Mouse (Mus musculus) neural tube, embryonic 12.5 days (tissue): Measurements from ENCODE around the gene Rcn3. TPM values are rescaled to one million over a fixed set of nuclear protein-coding genes. Genes with fewer than 3 reads are reported as not detected.

Experiments used
- ATAC-seq: fragments of 200-750 bp; cut with Nextera tagmentation; 2 replicates; pipeline ENCODE4 v1.8.0; 2017; ENCODE audit warnings: low read depth, mild to moderate bottlenecking, moderate TSS enrichment, moderate library complexity; ENCODE audit not compliant: low FRiP score
- H3K27ac ChIP-seq: fragments of 300-500 bp; sonication (generic); 2 replicates; pipeline ENCODE4 v1.5.1; 2016
- H3K27me3 ChIP-seq: fragments of 300-500 bp; sonication (generic); replicated peaks from 2 replicates; pipeline ENCODE4 v1.6.1; 2016; ENCODE audit warnings: mild to moderate bottlenecking
- H3K36me3 ChIP-seq: fragments of 300-500 bp; sonication (generic); 2 replicates; pipeline ENCODE4 v1.6.1; 2016; ENCODE audit warnings: mild to moderate bottlenecking
- H3K4me1 ChIP-seq: fragments of 300-500 bp; sonication (generic); 2 replicates; pipeline ENCODE4 v1.6.1; 2016
- H3K4me2 ChIP-seq: fragments of 300-500 bp; sonication (generic); replicated peaks from 2 replicates; pipeline ENCODE4 v1.6.1; 2016; ENCODE audit warnings: mild to moderate bottlenecking
- H3K4me3 ChIP-seq: fragments of 300-500 bp; sonication (generic); 2 replicates; pipeline ENCODE4 v1.5.1; 2016
- H3K9ac ChIP-seq: fragments of 300-500 bp; sonication (generic); 2 replicates; pipeline ENCODE4 v1.6.1; 2016; ENCODE audit warnings: mild to moderate bottlenecking
- H3K9me3 ChIP-seq: fragments of 300-500 bp; sonication (generic); 2 replicates; pipeline ENCODE4 v1.6.1; 2016; ENCODE audit warnings: mild to moderate bottlenecking
- WGBS: fragments of 180-500 bp; shearing (Covaris S2); methylation state at CpG from one replicate; pipeline ENCODE4 v1.1.7; 2016; 5-methylcytosine and 5-hydroxymethylcytosine counted together
- microRNA counts: library from miRNA; unstranded; fragments of <30 nt; microRNA quantifications from one replicate; lab custom pipeline; 2017
- microRNA-seq: library from miRNA; unstranded; fragments of <30 nt; microRNA quantifications from one replicate; pipeline ENCODE4, GENCODE M21; 2017
- polyA plus RNA-seq: library from polyadenylated mRNA; unstranded; fragments of >200 nt; fragmentation: Nextera tagmentation; extraction: Ambion mirVana; gene quantifications from 2 replicates; pipeline ENCODE4 v1.2.1, GENCODE M21; 2016

The Rcn3 gene
- polyA plus RNA-seq, 1 experiment from 2014 or later, result 125 TPM

- peaks cover 98% of the 10 kb centered on the region for H3K36me3 ChIP-seq
- no peaks in the 10 kb centered on the region for H3K9me3 ChIP-seq
- no peak overlapping the region for H3K27ac ChIP-seq
- no peak overlapping the region for H3K4me3 ChIP-seq
- ATAC-seq, result no peak
- H3K27me3 ChIP-seq, result no peaks in the 10 kb centered on the region
- H3K4me1 ChIP-seq, result no peaks in the 10 kb centered on the region
- no peak overlapping the region for H3K4me2 ChIP-seq
- 95% methylated on average over 19 of the region's 19 CpGs for WGBS
- no peak overlapping the region for H3K9ac ChIP-seq
These were observed 58.2 kb downstream of the Rcn3 start for GRCm38 (mm10) chr7:45033722-45034359.

MicroRNAs within 50 kb of the gene (microRNA counts, 519-probe panel; counts per million panel counts)
- 3,284 counts per million, percentile 72 among the panel's probes with 10 or more counts for microRNA mmu-miR-150 (lab: Ali Mortazavi, UCI)

Small RNAs within 50 kb of the gene (microRNA-seq; reads per million reads assigned to microRNA genes)
- gene Mir150 (17.0 reads per million, percentile 28 among the genes with 10 or more reads in this experiment), gene Mir5121 (16.6 reads per million, percentile 28 among the genes with 10 or more reads in this experiment)

Other genes with a start within 250 kb of the Rcn3 start
- 108 and 116 TPM in 2 replicates for gene Akt1s1, start 243.2 kb downstream of the Rcn3 start, polyA plus RNA-seq
- gene Tbc1d17, start 243.1 kb downstream of the Rcn3 start, polyA plus RNA-seq, result 95.4 and 101 TPM in 2 replicates
- gene Pnkp, start 235.1 kb downstream of the Rcn3 start, polyA plus RNA-seq, result 32.3 and 39.3 TPM in 2 replicates
- 630 and 637 TPM in 2 replicates for gene Ptov1, start 222.4 kb downstream of the Rcn3 start, polyA plus RNA-seq
- 156 and 158 TPM in 2 replicates for gene Med25, start 199.5 kb downstream of the Rcn3 start, polyA plus RNA-seq
- gene Fuz, start 196.1 kb downstream of the Rcn3 start, polyA plus RNA-seq, result 17.7 and 19.1 TPM in 2 replicates
- 97.9 and 100 TPM in 2 replicates for gene Ap2a1, start 162.7 kb downstream of the Rcn3 start, polyA plus RNA-seq
- 0.14 TPM in 1 of 2 replicates, not detected in the other for gene Tsks, start 149.0 kb downstream of the Rcn3 start, polyA plus RNA-seq
- 39.7 and 44.1 TPM in 2 replicates for gene Cpt1c, start 117.4 kb downstream of the Rcn3 start, polyA plus RNA-seq
- gene Prmt1, start 105.7 kb downstream of the Rcn3 start, polyA plus RNA-seq, result 595 and 646 TPM in 2 replicates
- 71.0 and 73.4 TPM in 2 replicates for gene Irf3, start 94.6 kb downstream of the Rcn3 start, polyA plus RNA-seq
- 41.1 and 42.9 TPM in 2 replicates for gene Bcl2l12, start 93.5 kb downstream of the Rcn3 start, polyA plus RNA-seq
- 47.2 and 47.3 TPM in 2 replicates for gene Scaf1, start 75.9 kb downstream of the Rcn3 start, polyA plus RNA-seq
- gene Rras, start 74.3 kb downstream of the Rcn3 start, polyA plus RNA-seq, result 16.8 and 18.4 TPM in 2 replicates
- 11.8 and 14.0 TPM in 2 replicates for gene Prr12, start 39.3 kb downstream of the Rcn3 start, polyA plus RNA-seq
- gene Nosip, start 29.8 kb downstream of the Rcn3 start, polyA plus RNA-seq, result 56.5 and 63.0 TPM in 2 replicates
- gene Prrg2, start 29.5 kb downstream of the Rcn3 start, polyA plus RNA-seq, result 15.2 and 17.9 TPM in 2 replicates
- gene Fcgrt, start 11.6 kb upstream of the Rcn3 start, polyA plus RNA-seq, result 14.1 and 15.7 TPM in 2 replicates
- 1,089 and 1,117 TPM in 2 replicates for gene Rps11, start 32.2 kb upstream of the Rcn3 start, polyA plus RNA-seq
- gene Rpl13a, start 36.5 kb upstream of the Rcn3 start, polyA plus RNA-seq, result 974 and 1,017 TPM in 2 replicates
- not detected in 2 replicates for gene Gm45713, start 44.0 kb upstream of the Rcn3 start, polyA plus RNA-seq
- gene Flt3l, start 44.2 kb upstream of the Rcn3 start, polyA plus RNA-seq, result 1.0 and 1.3 TPM in 2 replicates
- 90.2 and 94.0 TPM in 2 replicates for gene Pih1d1, start 62.1 kb upstream of the Rcn3 start, polyA plus RNA-seq
- gene Aldh16a1, start 62.4 kb upstream of the Rcn3 start, polyA plus RNA-seq, result 37.8 and 42.4 TPM in 2 replicates
- 2.0 and 2.6 TPM in 2 replicates for gene Slc17a7, start 71.7 kb upstream of the Rcn3 start, polyA plus RNA-seq
- not detected in 2 replicates for gene Gfy, start 87.3 kb upstream of the Rcn3 start, polyA plus RNA-seq
- gene Pth2, start 88.8 kb upstream of the Rcn3 start, polyA plus RNA-seq, result not detected in 2 replicates
- 0.42 and 0.74 TPM in 2 replicates for gene Ccdc155, start 112.7 kb upstream of the Rcn3 start, polyA plus RNA-seq
- 7.5 and 7.6 TPM in 2 replicates for gene Dkkl1, start 119.9 kb upstream of the Rcn3 start, polyA plus RNA-seq
- gene Tead2, start 123.5 kb upstream of the Rcn3 start, polyA plus RNA-seq, result 173 and 178 TPM in 2 replicates
- gene Cd37, start 146.9 kb upstream of the Rcn3 start, polyA plus RNA-seq, result 1.1 and 1.2 TPM in 2 replicates
- gene Slc6a16, start 148.9 kb upstream of the Rcn3 start, polyA plus RNA-seq, result 0.20 TPM in 1 of 2 replicates, not detected in the other
- gene Slc6a21, start 185.3 kb upstream of the Rcn3 start, polyA plus RNA-seq, result not detected in 2 replicates
- 9.6 and 11.0 TPM in 2 replicates for gene Trpm4, start 241.6 kb upstream of the Rcn3 start, polyA plus RNA-seq
- 0.46 and 0.77 TPM in 2 replicates for gene Hrc, start 243.1 kb upstream of the Rcn3 start, polyA plus RNA-seq